Mouse (Mus musculus) thymus, postnatal 14 days (tissue): ENCODE results near the gene Herpud1.
A peak's percentile ranks its signal among the peaks of the same experiment; 100 is the strongest.

ENCODE experiments used
- DNase-seq: peaks from one replicate; pipeline ENCODE4 v3.0.0; 2021

Herpud1 gene

GRCm38 (mm10) chr8:94386214-94387026 lies at the start of gene Herpud1:
Gene Herpud1, plus strand, starts transcription at chr8:94386438.
- peak; percentile 97 for DNase-seq

- no peak for DNase-seq
These were observed 48.7 kb upstream of the Herpud1 start for GRCm38 (mm10) chr8:94337559-94337958.

DNA sequence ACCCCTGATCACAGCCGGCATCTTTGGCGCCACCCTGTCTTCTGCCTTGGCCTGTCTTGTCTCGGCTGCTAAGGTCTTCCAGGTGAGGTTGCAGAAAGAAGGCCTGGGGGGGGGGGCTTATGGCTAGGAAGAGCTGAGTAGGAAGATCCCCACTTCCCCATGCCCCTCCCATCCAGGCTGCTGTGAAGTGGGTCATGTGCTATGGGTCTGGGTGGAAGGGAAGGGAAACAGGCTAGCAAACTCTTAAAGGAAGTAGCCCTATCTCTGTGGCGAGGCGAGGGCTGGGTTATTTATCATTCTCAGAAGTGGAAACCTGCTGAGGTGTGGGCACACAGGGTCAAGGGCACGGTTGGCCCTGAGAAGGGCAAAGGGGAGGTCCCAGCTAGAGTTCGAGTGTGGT lies 45.4 kb upstream of the Herpud1 start:
- DNase-seq: no peak

DNA sequence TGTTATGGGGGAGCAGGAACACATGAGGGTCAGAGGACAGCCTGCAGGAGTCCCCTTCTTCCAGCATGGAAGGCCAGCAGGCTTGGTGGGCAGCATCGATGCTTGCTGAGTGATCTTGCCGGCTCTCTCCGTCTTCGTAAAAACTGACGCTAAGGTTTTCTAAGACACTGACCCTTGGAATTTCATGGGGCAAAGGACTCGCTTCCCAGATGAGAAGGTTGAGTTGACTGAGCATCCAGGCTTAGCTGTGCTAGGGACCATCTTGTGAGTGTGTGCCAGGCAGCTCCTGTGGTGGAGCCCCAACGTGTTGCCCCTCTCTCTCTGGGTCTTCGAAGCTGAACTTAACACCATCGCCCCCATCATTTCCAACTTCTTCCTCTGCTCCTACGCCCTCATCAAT lies 43.5 kb upstream of the Herpud1 start:
- no peak for DNase-seq

DNA sequence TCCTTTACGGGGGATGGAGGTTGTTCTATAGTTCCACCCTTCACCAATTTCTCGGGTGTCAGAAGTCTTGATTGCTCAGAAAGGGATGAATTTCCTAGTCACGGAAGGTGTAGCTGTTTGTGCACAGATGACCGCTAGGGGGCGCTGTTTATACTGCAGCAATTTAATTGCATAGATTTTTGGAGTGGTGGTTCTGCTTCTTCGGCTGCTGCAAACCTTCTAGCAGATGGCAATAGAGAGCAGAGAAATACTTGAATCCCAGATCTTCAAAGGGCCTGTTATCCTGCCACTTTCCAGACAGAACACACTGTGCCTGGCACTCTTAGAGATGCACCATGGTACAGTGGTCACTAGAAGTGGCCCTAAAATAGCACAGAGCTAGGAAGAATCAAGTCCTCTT lies 42.9 kb upstream of the Herpud1 start:
- DNase-seq: peak; percentile 86

- DNase-seq: no peak
These were observed 42.4 kb upstream of the Herpud1 start for GRCm38 (mm10) chr8:94343778-94344320.

DNA sequence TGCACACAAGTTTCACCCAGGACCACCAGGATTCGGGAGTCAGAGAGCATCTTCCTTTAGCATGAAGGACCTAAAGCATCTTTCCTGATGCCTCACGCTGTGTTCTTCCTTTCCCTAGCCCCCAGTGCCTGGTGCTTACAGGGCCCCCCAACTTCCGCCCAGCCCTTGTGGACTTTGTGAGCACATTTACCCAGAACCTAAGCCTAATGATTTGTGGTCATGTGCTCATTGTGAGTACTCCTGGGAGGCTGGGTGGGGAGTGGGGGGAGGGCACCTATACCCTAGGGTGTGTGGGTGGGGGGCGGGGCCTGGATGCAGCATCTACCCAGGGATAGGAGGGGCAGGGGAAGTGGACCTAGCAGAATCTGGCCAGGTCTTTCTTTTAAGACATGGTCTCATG lies 40.6 kb upstream of the Herpud1 start:
- DNase-seq: no peak

GRCm38 (mm10) chr8:94346264-94346663 lies 40.0 kb upstream of the Herpud1 start:
- DNase-seq: no peak

GRCm38 (mm10) chr8:94348425-94348824 lies 37.8 kb upstream of the Herpud1 start:
- DNase-seq: peak; percentile 46

DNA sequence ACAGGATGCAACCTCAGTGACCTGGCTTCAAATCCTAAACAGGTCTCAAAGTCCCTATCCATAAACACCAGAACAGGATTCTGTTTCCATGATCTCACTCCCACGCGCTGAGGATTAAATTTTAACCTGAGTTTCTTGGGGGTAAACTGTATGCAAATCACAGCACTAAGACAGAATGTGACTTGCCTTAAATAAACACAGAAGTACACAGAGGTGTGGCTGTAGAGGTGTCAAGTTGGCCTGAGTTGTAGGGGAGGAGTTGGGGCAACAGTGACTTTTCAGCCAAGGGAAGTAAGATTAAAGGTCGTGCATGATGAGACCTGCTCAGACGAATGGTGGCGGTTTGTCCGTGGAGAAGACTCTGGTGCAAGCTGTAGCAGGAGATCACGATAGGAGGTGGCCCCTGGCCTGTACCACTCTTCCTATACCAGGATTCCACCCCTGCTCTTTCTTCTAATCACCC lies 32.1 kb upstream of the Herpud1 start:
- DNase-seq: no peak

DNA sequence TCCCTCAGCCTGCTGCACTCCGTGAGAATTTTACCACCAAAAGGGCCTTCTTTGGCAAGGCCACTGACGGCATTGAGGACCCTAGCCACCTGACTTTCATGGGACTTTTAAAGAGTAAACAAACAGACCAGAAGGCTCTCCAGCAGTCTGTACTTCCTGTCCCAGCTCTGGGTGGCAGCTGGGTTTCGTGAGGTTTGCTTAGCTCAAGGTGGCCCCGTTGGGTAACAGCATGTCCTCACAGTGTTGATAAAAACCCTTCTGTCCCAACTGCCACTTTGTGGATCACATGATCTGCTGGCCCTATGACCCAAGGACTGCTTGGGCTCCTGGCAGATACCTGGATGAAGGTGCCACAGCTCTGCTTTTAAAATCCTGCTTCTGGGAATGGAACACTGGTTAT lies 31.7 kb upstream of the Herpud1 start:
- DNase-seq: peak; percentile 73

DNA sequence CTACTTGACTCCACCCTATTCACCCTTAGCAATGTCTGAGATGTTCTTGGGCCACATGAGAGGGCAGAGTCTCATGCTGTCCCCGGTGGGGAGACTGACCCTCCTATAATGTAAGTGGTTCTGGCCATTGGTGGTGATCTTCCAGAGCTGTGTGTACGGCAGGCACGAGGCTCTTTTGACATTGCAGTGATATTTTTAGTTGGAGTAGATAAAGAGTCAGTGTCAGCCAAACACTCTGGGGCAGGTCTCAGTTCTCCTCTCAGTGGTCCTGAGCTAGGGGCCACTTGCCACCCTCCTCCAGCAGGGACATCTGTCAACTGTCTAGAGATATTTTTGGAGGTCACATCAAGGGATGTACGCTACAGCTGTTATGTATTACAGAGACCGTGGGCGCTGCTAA lies 29.0 kb upstream of the Herpud1 start:
- no peak for DNase-seq

DNA sequence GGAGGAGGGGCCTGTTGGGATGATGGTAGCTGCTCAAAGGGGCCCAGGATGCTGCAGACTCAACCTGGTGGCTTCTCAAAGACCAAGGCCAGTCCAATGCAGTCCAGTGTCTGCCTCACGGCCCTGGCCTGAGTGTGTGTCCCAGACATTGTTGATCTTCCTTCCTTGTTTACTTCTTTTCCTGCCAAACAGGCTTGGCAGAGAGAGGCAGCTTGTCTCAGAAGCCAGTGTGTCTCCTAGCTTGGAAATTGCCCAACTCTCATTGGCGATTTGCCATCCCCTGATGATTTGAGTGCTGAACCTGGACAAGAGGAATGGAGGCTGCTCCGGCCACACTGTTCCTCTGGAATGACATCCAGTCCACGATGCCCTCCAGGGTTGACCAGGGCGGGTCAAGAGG lies 27.7 kb upstream of the Herpud1 start:
- no peak for DNase-seq

DNA sequence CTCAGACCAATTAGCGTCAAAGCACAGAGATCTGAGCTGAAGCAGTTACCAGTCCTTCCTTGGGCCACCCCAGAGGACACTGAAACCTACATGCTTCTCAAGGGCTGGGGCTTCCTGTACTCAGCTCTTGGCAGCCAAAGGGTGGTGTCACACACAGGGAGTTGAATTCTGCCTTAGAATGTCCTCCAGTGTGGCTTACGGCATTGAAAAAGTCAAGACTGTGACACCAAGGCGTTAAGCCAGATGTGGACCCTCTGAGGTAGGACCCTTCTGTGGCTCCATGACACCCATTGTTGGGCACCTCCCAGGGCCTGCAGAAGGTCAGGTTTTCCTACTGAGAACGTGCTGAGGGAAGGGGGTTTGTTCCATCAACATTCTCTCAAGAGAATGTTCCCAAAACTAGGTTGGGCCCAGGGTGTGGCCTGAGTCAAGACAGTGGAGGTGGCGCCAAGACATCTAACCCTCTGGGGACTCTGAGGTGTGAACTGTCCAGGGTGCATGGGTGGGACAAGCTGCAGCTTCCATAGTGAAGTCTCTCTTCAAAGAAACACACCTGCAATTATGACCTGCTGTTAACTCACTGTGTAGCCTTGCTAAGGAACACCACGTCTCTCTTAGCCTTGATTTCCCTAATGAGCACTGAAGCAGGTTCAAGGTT lies 24.3 kb upstream of the Herpud1 start:
- DNase-seq: no peak

DNA sequence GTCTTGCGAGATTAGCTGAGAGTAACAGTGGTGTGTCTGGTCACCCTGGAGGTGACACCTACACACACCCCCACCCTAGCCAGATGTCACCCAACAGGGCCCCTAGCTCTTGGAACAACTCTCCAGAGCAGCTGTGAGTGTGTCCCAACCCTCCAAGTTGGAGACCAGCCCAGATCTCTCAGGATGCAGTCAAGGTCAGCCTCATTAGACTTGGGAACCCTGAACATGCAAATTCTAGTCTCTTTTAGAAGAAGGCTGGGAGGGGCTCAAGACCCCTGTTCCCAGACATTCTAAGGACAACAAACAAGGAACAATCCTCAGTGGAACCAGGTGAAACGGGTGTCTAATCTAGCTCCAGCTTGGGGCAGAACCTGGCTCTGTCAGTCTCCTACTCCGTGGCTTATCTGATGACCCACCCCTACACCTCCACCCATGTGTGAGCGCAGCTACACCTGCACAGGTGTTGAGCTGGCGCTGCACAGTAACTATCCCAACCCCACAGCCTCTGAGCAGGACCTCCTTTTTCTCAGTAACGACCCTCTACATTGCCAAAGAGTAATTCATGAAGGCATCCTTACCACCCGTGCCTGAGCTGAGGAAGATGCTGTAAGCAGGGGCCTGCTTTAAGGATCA lies 23.5 kb upstream of the Herpud1 start:
- no peak for DNase-seq

GRCm38 (mm10) chr8:94363288-94363688 lies 22.9 kb upstream of the Herpud1 start:
- peak; percentile 92 for DNase-seq

- peak; percentile 43 for DNase-seq
These were observed 22.3 kb upstream of the Herpud1 start for GRCm38 (mm10) chr8:94363906-94364305.

DNA sequence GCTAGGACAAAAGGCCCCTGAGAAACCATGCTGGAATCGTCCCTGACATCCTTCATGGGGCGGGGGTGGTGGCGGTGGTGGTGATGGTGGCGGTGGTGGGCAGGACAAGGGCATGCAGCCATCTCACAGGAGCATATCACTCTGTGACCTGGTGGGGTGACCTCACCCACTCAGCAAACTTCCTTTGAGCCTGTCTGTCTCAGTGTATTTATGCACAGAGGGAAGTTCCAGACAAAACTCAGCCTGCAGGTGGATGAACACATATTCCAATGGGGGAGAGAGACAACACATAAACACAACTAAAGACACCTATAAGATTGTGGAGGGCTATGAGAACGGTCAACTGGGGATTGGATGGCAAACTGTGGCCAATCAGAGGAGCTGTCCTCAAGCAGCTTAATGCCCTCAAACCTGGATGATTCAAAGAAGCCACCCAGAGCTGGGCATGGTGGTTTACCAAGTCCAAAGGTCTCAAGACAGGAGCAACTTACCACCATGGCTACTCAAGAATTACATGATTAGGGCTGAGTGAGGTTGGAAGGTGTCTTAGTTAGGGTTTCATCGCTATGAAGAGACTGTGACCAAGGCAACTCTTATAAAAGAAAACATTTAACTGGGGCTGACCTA lies 21.4 kb upstream of the Herpud1 start:
- peak; percentile 28 for DNase-seq

DNA sequence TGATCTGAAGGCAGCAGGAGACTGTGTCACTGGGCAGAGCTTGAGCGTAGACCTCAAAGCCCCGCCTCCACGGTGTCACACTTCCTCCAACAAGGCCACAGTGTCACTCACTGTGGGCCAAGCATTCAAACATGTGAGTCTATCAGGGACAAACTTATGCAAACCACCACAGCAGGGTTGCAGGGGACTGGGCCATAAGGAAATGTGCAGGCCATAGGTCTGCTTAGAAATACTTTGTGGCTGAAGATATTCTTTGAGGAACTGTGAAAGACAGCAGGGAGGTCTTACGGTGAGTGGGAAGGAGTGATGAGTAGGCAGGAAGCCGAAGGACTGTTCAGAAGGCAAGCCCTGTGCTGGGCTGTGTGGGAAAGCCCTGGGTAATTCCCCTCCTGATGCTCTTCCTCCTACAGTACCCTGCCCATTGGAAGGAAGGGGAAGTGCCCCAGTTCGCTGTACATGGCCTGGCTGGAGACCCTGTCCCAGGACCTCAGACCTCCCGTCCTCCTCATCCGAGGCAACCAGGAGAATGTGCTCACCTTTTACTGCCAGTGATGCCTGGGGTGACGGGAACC lies 20.7 kb upstream of the Herpud1 start:
- peak; percentile 83 for DNase-seq

- DNase-seq: no peak
These were observed 15.4 kb upstream of the Herpud1 start for GRCm38 (mm10) chr8:94370839-94371238.

DNA sequence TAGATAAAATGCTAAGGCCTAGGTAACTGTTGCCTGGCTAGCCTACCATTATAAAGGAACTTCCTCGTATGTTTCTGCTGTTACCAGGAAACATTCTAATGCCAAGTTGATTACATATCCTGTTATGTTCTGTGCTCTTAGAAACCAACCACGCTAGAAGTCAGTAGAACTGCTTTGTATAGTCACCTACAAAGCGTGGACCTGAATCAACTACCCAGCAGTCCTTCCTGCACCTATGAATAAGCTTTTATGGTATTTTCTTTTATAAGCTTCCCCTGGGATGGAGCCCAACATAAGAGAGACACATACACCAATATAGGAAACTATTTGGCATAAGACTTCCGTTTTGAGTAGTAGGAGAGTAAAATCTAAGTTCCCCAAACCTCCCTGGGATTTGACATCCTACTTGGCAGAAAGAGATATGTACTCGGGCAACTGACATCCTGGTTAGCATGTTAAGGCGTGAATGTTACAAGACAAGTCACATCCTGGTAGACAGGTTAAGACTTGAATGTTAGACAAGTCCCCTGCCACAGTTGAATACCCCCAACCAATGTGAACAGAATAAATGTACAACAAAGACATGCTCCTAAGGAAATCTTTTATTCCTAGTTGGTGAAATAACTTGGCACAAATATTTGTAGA lies 13.2 kb upstream of the Herpud1 start:
- DNase-seq: no peak

GRCm38 (mm10) chr8:94375551-94375991 lies 10.7 kb upstream of the Herpud1 start:
- DNase-seq: no peak
